Mouse (Mus musculus) liver, adult 2 months (tissue): ENCODE results near the gene B4galnt1. TPM values are rescaled to one million over a fixed set of nuclear protein-coding genes. Genes with fewer than 3 reads are reported as not detected.

Source experiments
- DNase-seq: peaks from one replicate; pipeline ENCODE4 v3.0.0-alpha.2; 2011; ENCODE audit warnings: low read depth, low spot score; ENCODE audit errors: extremely low read depth
- H3K27ac ChIP-seq: fragments of 200-500 bp; replicated peaks from 2 replicates; pipeline ENCODE4 v1.5.1; 2012; ENCODE audit warnings: low read depth, mild to moderate bottlenecking, control low read depth, inconsistent platforms, low read length; ENCODE audit not compliant: insufficient read depth
- H3K27me3 ChIP-seq: fragments of 200-500 bp; 2 replicates; pipeline ENCODE4 v1.6.1; 2012; ENCODE audit warnings: mild to moderate bottlenecking, moderate library complexity, low read length, inconsistent platforms; ENCODE audit not compliant: control insufficient read depth, insufficient read depth
- H3K36me3 ChIP-seq: fragments of 200-500 bp; 2 replicates; pipeline ENCODE4 v1.6.1; 2012; ENCODE audit warnings: low read length, inconsistent platforms; ENCODE audit not compliant: control insufficient read depth, insufficient read depth
- H3K4me1 ChIP-seq: fragments of 200-500 bp; 2 replicates; pipeline ENCODE4 v1.6.1; 2011; ENCODE audit warnings: low read length; ENCODE audit not compliant: control insufficient read depth, insufficient read depth
- H3K4me3 ChIP-seq: fragments of 200-500 bp; 2 replicates; pipeline ENCODE4 v1.5.1; 2011; ENCODE audit warnings: low read depth, mild to moderate bottlenecking, control low read depth, low read length, moderate library complexity; ENCODE audit not compliant: insufficient read depth
- H3K79me2 ChIP-seq: fragments of 200-500 bp; 2 replicates; pipeline ENCODE4 v1.6.1; 2012; ENCODE audit warnings: inconsistent platforms, mild to moderate bottlenecking, low read length, moderate library complexity; ENCODE audit not compliant: control insufficient read depth, insufficient read depth
- H3K9ac ChIP-seq: fragments of 200-500 bp; 2 replicates; pipeline ENCODE4 v1.6.1; 2012; ENCODE audit warnings: low read depth, mild to moderate bottlenecking, control low read depth, inconsistent platforms, low read length
- CTCF ChIP-seq: fragments of 200-500 bp; IDR thresholded peaks from 2 replicates; pipeline ENCODE4 v1.5.1; 2011; ENCODE audit warnings: low read depth, low read length, control low read depth
- POLR2A ChIP-seq: fragments of 200-500 bp; IDR thresholded peaks from 2 replicates; pipeline ENCODE4 v1.6.1; 2011; ENCODE audit warnings: low read length, control low read depth; ENCODE audit not compliant: insufficient read depth; ENCODE audit errors: extremely low read depth
- WGBS: fragments of 180-500 bp; shearing (Covaris S2); methylation state at CpG from one replicate; pipeline ENCODE4 v1.1.7; 2018; 5-methylcytosine and 5-hydroxymethylcytosine counted together
- polyA plus RNA-seq: library from polyadenylated mRNA; depleted of rRNA; stranded (reverse); fragments of >200 nt; gene quantifications from 2 replicates; pipeline ENCODE4 v1.2.3, GENCODE M21; 2012; rRNA removed
- total RNA-seq: library from RNA; depleted of rRNA; stranded (reverse); fragments of >200 nt; gene quantifications from 2 replicates; pipeline ENCODE4 v1.2.3, GENCODE M21; 2014; rRNA removed

B4galnt1 gene
- 21.9 and 36.3 TPM in 2 replicates for total RNA-seq
- polyA plus RNA-seq: 85.0 and 89.8 TPM in 2 replicates

- TF ChIP-seq POLR2A (peak; percentile 64; the same call in 1 of the 2 replicates), CTCF (peak; percentile 85)
Observed at GRCm38 (mm10) chr10:127164631-127165353, at the start of gene B4galnt1. Gene B4galnt1 (plus strand): TSS chr10:127165225.

GRCm38 (mm10) chr10:127118470-127118869 lies 46.6 kb upstream of the B4galnt1 start:
- no peak overlapping the region for H3K9ac ChIP-seq
- peaks cover 8% of the 10 kb centered on the region; the same call in 1 of the 2 replicates for H3K4me1 ChIP-seq
- whole genome bisulfite sequencing: 87% methylated on average over 11 of the region's 11 CpGs
- peaks cover 8% of the 10 kb centered on the region; the same call in 1 of the 2 replicates for H3K36me3 ChIP-seq
- TF ChIP-seq CTCF (no peak), POLR2A (no peak)
- no peak overlapping the region for H3K4me3 ChIP-seq
- no peak overlapping the region for H3K27ac ChIP-seq
- 0 out of 2 replicates have a peak, but pooled peaks cover 3% of the 10 kb centered on the region for H3K79me2 ChIP-seq
- H3K27me3 ChIP-seq: no peaks in the 10 kb centered on the region
- no peak for DNase-seq

More at GRCm38 (mm10) chr10:127164631-127165353, at the start of gene B4galnt1:
- DNase-seq: peak; percentile 65
- H3K79me2 ChIP-seq: peaks cover 10% of the 10 kb centered on the region; the same call in 1 of the 2 replicates
- 1% methylated on average over 52 of the region's 52 CpGs for WGBS
- H3K9ac ChIP-seq: peak within 1 kb of the TSS; percentile 95
- H3K27ac ChIP-seq: peak within 1 kb of the TSS; percentile 98
- H3K4me1 ChIP-seq: peaks cover 19% of the 10 kb centered on the region
- H3K27me3 ChIP-seq: no peaks in the 10 kb centered on the region
- H3K36me3 ChIP-seq: 0 out of 2 replicates have a peak, but pooled peaks cover 2% of the 10 kb centered on the region
- H3K4me3 ChIP-seq: peak within 1 kb of the TSS; percentile 84

GRCm38 (mm10) chr10:127119229-127119628 lies 45.8 kb upstream of the B4galnt1 start:
- peaks cover 8% of the 10 kb centered on the region; the same call in 1 of the 2 replicates for H3K36me3 ChIP-seq

GRCm38 (mm10) chr10:127120301-127121065 lies 44.5 kb upstream of the B4galnt1 start:
- 1% methylated on average over 34 of the region's 34 CpGs for WGBS
- DNase-seq: no peak
- Histone ChIP-seq H3K27me3 (no peaks in the 10 kb centered on the region), H3K4me1 (peaks cover 8% of the 10 kb centered on the region; the same call in 1 of the 2 replicates), H3K27ac (peak overlapping the region; percentile 32), H3K79me2 (0 out of 2 replicates have a peak, but pooled peaks cover 3% of the 10 kb centered on the region), H3K4me3 (peak overlapping the region; percentile 64), H3K9ac (peak overlapping the region; percentile 66), H3K36me3 (peaks cover 7% of the 10 kb centered on the region; the same call in 1 of the 2 replicates)
- no peak for TF ChIP-seq POLR2A
- no peak for TF ChIP-seq CTCF

More at GRCm38 (mm10) chr10:127119229-127119628, 45.8 kb upstream of the B4galnt1 start:
- H3K27me3 ChIP-seq: no peaks in the 10 kb centered on the region
- H3K4me3 ChIP-seq: no peak overlapping the region
- TF ChIP-seq CTCF: no peak
- no peak for TF ChIP-seq POLR2A
- peaks cover 8% of the 10 kb centered on the region; the same call in 1 of the 2 replicates for H3K4me1 ChIP-seq
- no peak overlapping the region for H3K9ac ChIP-seq
- 95% methylated on average over 10 of the region's 10 CpGs for WGBS
- H3K79me2 ChIP-seq: 0 out of 2 replicates have a peak, but pooled peaks cover 3% of the 10 kb centered on the region
- no peak for DNase-seq
- H3K27ac ChIP-seq: no peak overlapping the region

GRCm38 (mm10) chr10:127121066-127121477 lies 44.0 kb upstream of the B4galnt1 start, which contains the start of gene Os9:
Gene Os9 (minus strand): TSS chr10:127121131.
- 0 out of 2 replicates have a peak, but pooled peaks cover 3% of the 10 kb centered on the region for H3K79me2 ChIP-seq
- H3K4me3 ChIP-seq: peak within 1 kb of the TSS; percentile 64
- H3K27ac ChIP-seq: peak within 1 kb of the TSS; percentile 32
- peak within 1 kb of the TSS; percentile 66 for H3K9ac ChIP-seq
- H3K36me3 ChIP-seq: peaks cover 6% of the 10 kb centered on the region; the same call in 1 of the 2 replicates
- H3K27me3 ChIP-seq: no peaks in the 10 kb centered on the region
- DNase-seq: peak; percentile 95
- under 1% methylated on average over 19 of the region's 19 CpGs for WGBS
- H3K4me1 ChIP-seq: peaks cover 8% of the 10 kb centered on the region; the same call in 1 of the 2 replicates
- TF ChIP-seq POLR2A: peak; percentile 84
- TF ChIP-seq CTCF: no peak
